In the genomic region with DNA sequence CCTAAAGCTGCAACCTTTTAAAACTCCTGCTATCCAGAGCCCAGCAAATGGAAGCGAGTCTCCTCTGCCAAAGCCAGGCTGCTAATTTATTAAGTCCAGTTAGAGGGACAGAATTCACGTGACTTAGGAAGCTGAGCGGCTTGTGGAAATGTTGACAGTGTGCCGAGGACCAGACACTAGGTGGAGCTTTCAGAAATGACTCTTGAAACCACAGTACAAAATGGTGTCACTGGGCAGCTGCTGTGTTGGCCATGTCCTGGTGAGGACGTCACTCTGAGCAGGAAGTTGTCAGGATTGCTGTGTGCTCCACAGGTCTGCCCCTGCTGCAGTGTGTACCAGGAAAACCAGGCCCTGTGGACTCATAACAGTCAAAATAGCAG, we compare ENCODE assay signal across 9 mouse cellular contexts.
DNase-seq lines count a peak whose midpoint lies in the region; ATAC-seq and TF ChIP-seq lines count a peak whose summit lies in the region.
"Had no signal": no experiment of that assay in that cellular context is flagged by ENCODE, and none has a peak within 500 bp of the region (broad histone marks: within the 10 kb centered on the region; RNA-seq: fewer than 3 reads in every experiment).

No protein-coding gene starts in this region.

- no peaks in the 10 kb centered on the region for H3K4me1 ChIP-seq in neural tube, embryonic 14.5 days (ENCODE audit: control insufficient read depth, insufficient read depth, low read length)

- TF ChIP-seq POLR2A in myocyte (IDR thresholded peaks at IDR 0.05; ENCODE audit: insufficient read length, low read depth) = no peak

- DNase-seq in neural tube, embryonic 10.5 days (ENCODE audit: extremely low spot score, low spot score) = no peak
- peak; percentile 64 for DNase-seq in liver
- no peak for DNase-seq in layer of hippocampus, adult 8-10 months (ENCODE audit: low spot score in 2 of 2)
- DNase-seq in Muller cell, postnatal 12 days (ENCODE audit: inconsistent ontology term) = no peak
- no peak for DNase-seq in frontal cortex, postnatal 36 days (ENCODE audit: low spot score in 2 of 2)

- no peaks in the 10 kb centered on the region for H3K9me3 ChIP-seq in neural tube, embryonic 14.5 days (ENCODE audit: control insufficient read depth, low read length)
- H3K9me3 ChIP-seq: midbrain, embryonic 12.5 days had no signal

- H3K27ac ChIP-seq in neural tube, embryonic 14.5 days (ENCODE audit: low read depth, low read length) = no peak overlapping the region
- H3K27ac ChIP-seq: midbrain, embryonic 12.5 days had no signal

- 76% methylated on average over 5 of the region's 5 CpGs for WGBS in neural tube, embryonic 14.5 days

- H3K9ac ChIP-seq in neural tube, embryonic 14.5 days (replicated peaks; ENCODE audit: low read depth, low read length) = no peak overlapping the region

- ATAC-seq in neural tube, embryonic 14.5 days (ENCODE audit: low read depth) = 0 out of 2 replicates have a peak, but pooled peaks have one; percentile 6
- ATAC-seq in common myeloid progenitor, adult 5-6 weeks (replicated peaks; ENCODE audit: low read depth, poor library complexity, severe bottlenecking) = peak; percentile 55

- H3ac ChIP-seq in myocyte (ENCODE audit: control insufficient read depth, insufficient read length) = no peak overlapping the region

- H3K4me3 ChIP-seq in neural tube, embryonic 14.5 days (ENCODE audit: low read depth, low read length) = no peak overlapping the region
- H3K4me3 ChIP-seq in myocyte = peak overlapping the region; percentile 6

- no peaks in the 10 kb centered on the region for H3K27me3 ChIP-seq in neural tube, embryonic 14.5 days (ENCODE audit: control insufficient read depth, insufficient read depth, low read length)
- no peaks in the 10 kb centered on the region for H3K27me3 ChIP-seq in myocyte (ENCODE audit: control insufficient read depth, insufficient read depth, insufficient read length)
- H3K27me3 ChIP-seq: midbrain, embryonic 12.5 days had no signal

- no peaks in the 10 kb centered on the region for H3K36me3 ChIP-seq in neural tube, embryonic 14.5 days (ENCODE audit: control insufficient read depth, insufficient read depth, low read length)
- H3K36me3 ChIP-seq in myocyte (ENCODE audit: control insufficient read depth, insufficient read depth) = no peaks in the 10 kb centered on the region
- H3K36me3 ChIP-seq: midbrain, embryonic 12.5 days had no signal

- H3K79me2 ChIP-seq in myocyte (ENCODE audit: control insufficient read depth, insufficient read depth) = no peaks in the 10 kb centered on the region

- H3K4me2 ChIP-seq in neural tube, embryonic 14.5 days (ENCODE audit: low read depth, low read length) = no peak overlapping the region
- peak overlapping the region; percentile 72 for H3K4me2 ChIP-seq in myocyte (ENCODE audit: low read depth)

TF ChIP-seq in myocyte, 11 proteins besides CTCF, POLR2A, EP300 and RAD21:
- TF ChIP-seq SRF (IDR thresholded peaks at IDR 0.05; ENCODE audit: control insufficient read depth, insufficient read length, low read depth) = no peak
- TF ChIP-seq E2F4 (IDR thresholded peaks at IDR 0.05; ENCODE audit: insufficient read depth) = no peak
- TF ChIP-seq TCF12 (IDR thresholded peaks at IDR 0.05; ENCODE audit: insufficient read depth, poor library complexity, severe bottlenecking) = no peak
- TF ChIP-seq REST (IDR thresholded peaks at IDR 0.05; ENCODE audit: insufficient read depth, insufficient read length) = no peak
- TF ChIP-seq TCF3 (IDR thresholded peaks at IDR 0.05; ENCODE audit: insufficient read length, low read depth) = no peak
- no peak for TF ChIP-seq CEBPB (IDR thresholded peaks at IDR 0.05; ENCODE audit: insufficient read depth, poor library complexity, severe bottlenecking)
- TF ChIP-seq USF1 (IDR thresholded peaks at IDR 0.05; ENCODE audit: low read depth) = no peak
- TF ChIP-seq MYOD1 (IDR thresholded peaks at IDR 0.05; ENCODE audit: control insufficient read depth in 1 of 3, insufficient read length in 2 of 3, low read depth in 2 of 3) = no peak
- no peak for TF ChIP-seq MYOG (IDR thresholded peaks at IDR 0.05; ENCODE audit: control insufficient read depth in 1 of 3, insufficient read depth in 1 of 3, insufficient read length in 2 of 3, low read depth in 2 of 3)
- no peak for TF ChIP-seq POLR2AphosphoS2 (IDR thresholded peaks at IDR 0.05; ENCODE audit: insufficient read length, low read depth)
- TF ChIP-seq MAX (IDR thresholded peaks at IDR 0.05; ENCODE audit: low read depth) = no peak
